Comparison of ENCODE assay signal across 9 mouse cellular contexts in the genomic region with DNA sequence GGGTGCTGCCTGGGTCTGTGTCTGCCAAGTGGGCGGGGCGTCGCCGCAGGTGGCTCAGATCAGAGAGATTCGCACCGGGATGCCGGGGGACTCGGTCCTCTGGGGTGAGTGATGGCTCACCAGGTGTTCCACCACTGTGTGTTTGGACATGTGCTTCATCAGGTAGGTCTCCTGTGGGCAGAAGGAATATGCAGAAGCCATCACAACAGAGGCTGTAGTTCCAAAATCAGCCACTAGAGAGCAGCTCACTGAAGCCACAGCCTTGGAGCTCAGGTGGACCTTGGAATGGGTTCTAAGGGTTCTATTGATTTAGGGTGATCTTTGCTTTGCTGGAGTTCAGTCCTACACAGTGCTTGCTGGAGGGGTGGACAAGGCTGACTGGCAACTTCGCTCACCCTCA. TPM values are rescaled to one million over a fixed set of nuclear protein-coding genes. Genes with fewer than 3 reads are reported as not detected.
DNase-seq lines count a peak whose midpoint lies in the region; ATAC-seq and TF ChIP-seq lines count a peak whose summit lies in the region.
"Had no signal": no experiment of that assay in that cellular context is flagged by ENCODE, and none has a peak within 500 bp of the region (broad histone marks: within the 10 kb centered on the region; RNA-seq: fewer than 3 reads in every experiment).

No protein-coding gene starts in this region.

- in situ Hi-C loops in ES-E14 (cut with MboI; ENCODE audit: low sequenced_read_pairs in 2 of 2, unreplicated experiment in 2 of 2), result no loop called here

- no peak overlapping the region for H3K27ac ChIP-seq in heart, embryonic 10.5 days
- H3K27ac ChIP-seq in ES-E14 (ENCODE audit: insufficient read depth, low read depth, low read length, poor library complexity, severe bottlenecking), result no peak overlapping the region
- H3K27ac ChIP-seq in hindbrain, embryonic 16.5 days (ENCODE audit: low read depth, low read length), result no peak overlapping the region
- H3K27ac ChIP-seq: limb, embryonic 15.5 days had no signal

- H3K4me1 ChIP-seq in heart, embryonic 10.5 days, result peaks cover 16% of the 10 kb centered on the region
- H3K4me1 ChIP-seq in ES-E14 (ENCODE audit: control insufficient read depth in 2 of 2, insufficient read depth in 2 of 2, low read length in 2 of 2, poor library complexity in 1 of 2), result no peaks in the 10 kb centered on the region
- no peaks in the 10 kb centered on the region for H3K4me1 ChIP-seq in hindbrain, embryonic 16.5 days (ENCODE audit: control insufficient read depth, insufficient read depth, low read depth, low read length)

- DNase-seq in heart, adult 8-10 months (ENCODE audit: low spot score), result peak; percentile 36
- no peak for DNase-seq in heart, embryonic 10.5 days (ENCODE audit: low spot score)
- DNase-seq in 3T3-L1 (ENCODE audit: low read depth, low spot score), result peak; percentile 50
- peak; percentile 43 for DNase-seq in ES-E14 (ENCODE audit: low read depth, low spot score)
- DNase-seq in cerebellum, postnatal 14 days, result peak; percentile 82 to 88
- peak; percentile 40 to 50 for DNase-seq in layer of hippocampus, postnatal 14 days (ENCODE audit: low spot score in 2 of 2)

- WGBS in heart, embryonic 10.5 days, result 87% methylated on average over 9 of the region's 9 CpGs
- WGBS in hindbrain, embryonic 16.5 days, result 89% methylated on average over 9 of the region's 9 CpGs

- no peaks in the 10 kb centered on the region for H3K9me3 ChIP-seq in heart, embryonic 10.5 days
- H3K9me3 ChIP-seq in ES-E14 (ENCODE audit: control insufficient read depth, insufficient read depth, low read depth, low read length), result no peaks in the 10 kb centered on the region
- H3K9me3 ChIP-seq in hindbrain, embryonic 16.5 days (ENCODE audit: control insufficient read depth, low read length), result no peaks in the 10 kb centered on the region
- H3K9me3 ChIP-seq: limb, embryonic 15.5 days had no signal

- peaks cover 77% of the 10 kb centered on the region for H3K36me3 ChIP-seq in heart, embryonic 10.5 days
- no peaks in the 10 kb centered on the region for H3K36me3 ChIP-seq in ES-E14 (ENCODE audit: control insufficient read depth, insufficient read depth, low read length, poor library complexity, severe bottlenecking)
- peaks cover 30% of the 10 kb centered on the region for H3K36me3 ChIP-seq in hindbrain, embryonic 16.5 days (ENCODE audit: control insufficient read depth, insufficient read depth, low read length)

- no peak overlapping the region for H3K9ac ChIP-seq in ES-E14 (ENCODE audit: insufficient read depth, low read depth, low read length, poor library complexity, severe bottlenecking)
- no peak overlapping the region for H3K9ac ChIP-seq in hindbrain, embryonic 16.5 days (ENCODE audit: low read depth, low read length)
- H3K9ac ChIP-seq: limb, embryonic 15.5 days had no signal

- H3K4me3 ChIP-seq in heart, embryonic 10.5 days, result no peak overlapping the region
- no peak overlapping the region for H3K4me3 ChIP-seq in ES-E14 (ENCODE audit: insufficient read depth in 1 of 2, low read depth in 1 of 2, low read length in 2 of 2, poor library complexity in 1 of 2, severe bottlenecking in 1 of 2)
- no peak overlapping the region for H3K4me3 ChIP-seq in hindbrain, embryonic 16.5 days (ENCODE audit: low read length)
- H3K4me3 ChIP-seq: limb, embryonic 15.5 days had no signal

- peak; percentile 27; the same call in 1 of the 2 replicates for ATAC-seq in neutrophil, adult 5-6 weeks (ENCODE audit: extremely low read depth, insufficient number of reproducible peaks, low FRiP score, poor library complexity, severe bottlenecking)
- ATAC-seq in hindbrain, embryonic 16.5 days, result no peak

- H3K4me2 ChIP-seq in hindbrain, embryonic 16.5 days (ENCODE audit: low read length), result no peak overlapping the region
- H3K4me2 ChIP-seq: limb, embryonic 15.5 days had no signal

- no peaks in the 10 kb centered on the region for H3K27me3 ChIP-seq in heart, embryonic 10.5 days (ENCODE audit: insufficient read depth, poor library complexity, severe bottlenecking)
- H3K27me3 ChIP-seq in hindbrain, embryonic 16.5 days (replicated peaks; ENCODE audit: control insufficient read depth, insufficient read depth, low read length), result no peaks in the 10 kb centered on the region
- H3K27me3 ChIP-seq: limb, embryonic 15.5 days had no signal

TF ChIP-seq in ES-E14, 5 proteins besides CTCF, POLR2A, EP300 and RAD21:
- TF ChIP-seq MAFK (IDR thresholded peaks at IDR 0.05; ENCODE audit: insufficient read depth, low read depth, low read length) (no peak), ZNF384 (IDR thresholded peaks at IDR 0.05; ENCODE audit: low read depth, low read length) (no peak), ZC3H11A (IDR thresholded peaks at IDR 0.05; ENCODE audit: borderline replicate concordance, low read depth, low read length) (no peak), CHD2 (IDR thresholded peaks at IDR 0.05; ENCODE audit: low read depth, low read length) (no peak), HCFC1 (IDR thresholded peaks at IDR 0.05; ENCODE audit: borderline replicate concordance, insufficient read depth, low read length) (no peak)

RNA-seq across cellular contexts. Expression of a gene that starts 19.3 kb away (rescaled TPM):
- under 1 TPM in 2 of 4 experiments, not detected in 2; 0.09 to 0.11 TPM for total RNA-seq in heart, adult 8-10 months (2022)
- 0.04 and 0.10 TPM in 2 replicates for polyA plus RNA-seq in heart, embryonic 10.5 days (2016; fragmentation: Nextera tagmentation; extraction: Ambion mirVana)
- 0.09 and 0.11 TPM in 2 replicates for total RNA-seq in ES-E14 (2012; rRNA removed)
- under 1 TPM; 0.35 to 0.62 TPM for total RNA-seq in layer of hippocampus, postnatal 14 days (2021)
- total RNA-seq in neutrophil, adult 5-6 weeks (2017), result 0.25 and 0.81 TPM in 2 replicates
- polyA plus RNA-seq in hindbrain, embryonic 16.5 days (2015; fragmentation: Nextera tagmentation; extraction: Ambion mirVana), result 0.23 and 0.36 TPM in 2 replicates

RNA-seq across cellular contexts. Expression of a gene that starts 31.4 kb away (rescaled TPM):
- total RNA-seq in heart, adult 8-10 months (2022), result 10 to 100 TPM; 10.1 to 13.3 (median 12.3) TPM
- polyA plus RNA-seq in heart, embryonic 10.5 days (2016; fragmentation: Nextera tagmentation; extraction: Ambion mirVana), result 20.7 and 35.9 TPM in 2 replicates
- 1.5 and 1.9 TPM in 2 replicates for total RNA-seq in ES-E14 (2012; rRNA removed)
- total RNA-seq in layer of hippocampus, postnatal 14 days (2021), result 10 to 100 TPM; 34.7 to 35.5 TPM
- 7.8 and 8.8 TPM in 2 replicates for total RNA-seq in neutrophil, adult 5-6 weeks (2017)
- polyA plus RNA-seq in hindbrain, embryonic 16.5 days (2015; fragmentation: Nextera tagmentation; extraction: Ambion mirVana), result 29.8 and 33.2 TPM in 2 replicates
